Mouse (Mus musculus) stomach, postnatal 0 days (tissue): Measurements from ENCODE around the gene Cd44. TPM values are rescaled to one million over a fixed set of nuclear protein-coding genes. Genes with fewer than 3 reads are reported as not detected.
A peak's percentile ranks its signal among the peaks of the same experiment; 100 is the strongest.

Source experiments
- ATAC-seq: fragments of 200-750 bp; cut with Nextera tagmentation; 2 replicates; pipeline ENCODE4 v1.8.0; 2017; ENCODE audit not compliant: low FRiP score, low TSS enrichment
- DNase-seq: peaks from one replicate; pipeline ENCODE4 v3.0.0-alpha.2; 2016; ENCODE audit warnings: low spot score
- H3K27ac ChIP-seq: fragments of 300-500 bp; sonication (generic); replicated peaks from 2 replicates; pipeline ENCODE4 v1.5.1; 2014; ENCODE audit warnings: mild to moderate bottlenecking, control low read depth
- H3K27me3 ChIP-seq: fragments of 300-500 bp; sonication (generic); 2 replicates; pipeline ENCODE4 v1.6.1; 2014; ENCODE audit warnings: low read length; ENCODE audit not compliant: control insufficient read depth, insufficient read depth
- H3K36me3 ChIP-seq: fragments of 300-500 bp; sonication (generic); 2 replicates; pipeline ENCODE4 v1.6.1; 2014; ENCODE audit warnings: low read length, mixed read lengths; ENCODE audit not compliant: control insufficient read depth, insufficient read depth
- H3K4me1 ChIP-seq: fragments of 300-500 bp; sonication (generic); replicated peaks from 2 replicates; pipeline ENCODE4 v1.6.1; 2014; ENCODE audit warnings: antibody characterized with exemption; ENCODE audit not compliant: control insufficient read depth, insufficient read depth
- H3K4me2 ChIP-seq: fragments of 300-500 bp; sonication (generic); replicated peaks from 2 replicates; pipeline ENCODE4 v1.6.1; 2014; ENCODE audit warnings: low read depth, mild to moderate bottlenecking, control low read depth, moderate library complexity
- H3K4me3 ChIP-seq: fragments of 300-500 bp; sonication (generic); 2 replicates; pipeline ENCODE4 v1.5.1; 2014; ENCODE audit warnings: low read depth, low read length, control low read depth
- H3K9ac ChIP-seq: fragments of 300-500 bp; sonication (generic); 2 replicates; pipeline ENCODE4 v1.6.1; 2014; ENCODE audit warnings: mild to moderate bottlenecking, low read length, control low read depth, mixed read lengths
- H3K9me3 ChIP-seq: fragments of 300-500 bp; sonication (generic); 2 replicates; pipeline ENCODE4 v1.6.1; 2016; ENCODE audit warnings: low read length; ENCODE audit not compliant: control insufficient read depth
- CTCF ChIP-seq: IDR thresholded peaks from 2 replicates; pipeline ENCODE4 v1.5.1; 2016; ENCODE audit warnings: antibody characterized with exemption, low read depth, mild to moderate bottlenecking, moderate library complexity
- EP300 ChIP-seq: optimal IDR thresholded peaks from 2 replicates; pipeline ENCODE3; 2016; ENCODE audit warnings: antibody characterized with exemption
- WGBS: fragments of 180-500 bp; shearing (Covaris S2); extraction: QIAGEN DNeasy Blood & Tissue Kit; methylation state at CpG from one replicate; pipeline ENCODE4 v1.1.7; 2014; 5-methylcytosine and 5-hydroxymethylcytosine counted together
- polyA plus RNA-seq: library from polyadenylated mRNA; unstranded; fragments of >200 nt; fragmentation: Nextera tagmentation; extraction: Ambion mirVana; gene quantifications from 2 replicates; pipeline ENCODE4 v1.2.1, GENCODE M21; 2015

Cd44 gene
- polyA plus RNA-seq, 1 experiment from 2014 or later, result 27.5 TPM

GRCm38 (mm10) chr2:102825961-102826633, 75.4 kb downstream of the Cd44 start:
- no peak overlapping the region for H3K9ac ChIP-seq
- H3K27me3 ChIP-seq, result no peaks in the 10 kb centered on the region
- H3K4me3 ChIP-seq, result no peak overlapping the region
- TF ChIP-seq EP300 (peak; percentile 90), CTCF (no peak)
- H3K27ac ChIP-seq, result peak overlapping the region; percentile 75
- ATAC-seq, result peak; percentile 90
- no peak overlapping the region for H3K4me2 ChIP-seq
- WGBS, result 67% methylated on average over 9 of the region's 9 CpGs
- H3K36me3 ChIP-seq, result no peaks in the 10 kb centered on the region
- DNase-seq, result peak; percentile 55
- H3K9me3 ChIP-seq, result no peaks in the 10 kb centered on the region
- H3K4me1 ChIP-seq, result no peaks in the 10 kb centered on the region; the same call in 1 of the 2 replicates

- TF ChIP-seq CTCF (no peak), EP300 (no peak)
- Histone ChIP-seq H3K9me3 (no peaks in the 10 kb centered on the region), H3K27me3 (no peaks in the 10 kb centered on the region), H3K4me3 (no peak overlapping the region), H3K27ac (no peak overlapping the region), H3K9ac (no peak overlapping the region), H3K4me1 (no peaks in the 10 kb centered on the region), H3K4me2 (no peak overlapping the region), H3K36me3 (no peaks in the 10 kb centered on the region)
- 88% methylated on average over 6 of the region's 6 CpGs for WGBS
- DNase-seq (no peak), ATAC-seq (no peak)
Measured at GRCm38 (mm10) chr2:102822036-102822435, 79.4 kb downstream of the Cd44 start.

- no peak for TF ChIP-seq CTCF
- WGBS, result 65% methylated on average over 8 of the region's 8 CpGs
- no peak for DNase-seq
- H3K9ac ChIP-seq, result no peak overlapping the region
- no peaks in the 10 kb centered on the region for H3K9me3 ChIP-seq
- no peak overlapping the region; the same call in 1 of the 2 replicates for H3K27ac ChIP-seq
- H3K4me2 ChIP-seq, result no peak overlapping the region
- H3K27me3 ChIP-seq, result no peaks in the 10 kb centered on the region
- no peak for ATAC-seq
- H3K4me1 ChIP-seq, result no peaks in the 10 kb centered on the region
- no peaks in the 10 kb centered on the region for H3K36me3 ChIP-seq
- no peak overlapping the region for H3K4me3 ChIP-seq
Measured at GRCm38 (mm10) chr2:102820790-102821189, 80.7 kb downstream of the Cd44 start.

- Histone ChIP-seq H3K4me2 (no peak overlapping the region), H3K9ac (no peak overlapping the region), H3K27ac (no peak overlapping the region), H3K4me1 (no peaks in the 10 kb centered on the region), H3K27me3 (no peaks in the 10 kb centered on the region), H3K36me3 (no peaks in the 10 kb centered on the region), H3K4me3 (no peak overlapping the region), H3K9me3 (no peaks in the 10 kb centered on the region)
- 72% methylated on average over 5 of the region's 5 CpGs for WGBS
- TF ChIP-seq CTCF (no peak), EP300 (no peak)
- no peak for ATAC-seq
- DNase-seq, result no peak
Measured at GRCm38 (mm10) chr2:102820225-102820711, 81.2 kb downstream of the Cd44 start.

- no peaks in the 10 kb centered on the region for H3K27me3 ChIP-seq
- DNase-seq (no peak), ATAC-seq (peak; percentile 80)
- peak overlapping the region; percentile 20 for H3K27ac ChIP-seq
- H3K4me1 ChIP-seq, result no peaks in the 10 kb centered on the region
- no peaks in the 10 kb centered on the region for H3K36me3 ChIP-seq
- no peaks in the 10 kb centered on the region for H3K9me3 ChIP-seq
- TF ChIP-seq EP300 (no peak), CTCF (no peak)
- H3K9ac ChIP-seq, result no peak overlapping the region
- WGBS, result 18% methylated on average over 6 of the region's 6 CpGs
- H3K4me2 ChIP-seq, result no peak overlapping the region
- no peak overlapping the region for H3K4me3 ChIP-seq
Measured at GRCm38 (mm10) chr2:102815289-102815809, 86.1 kb downstream of the Cd44 start.

- no peaks in the 10 kb centered on the region for H3K36me3 ChIP-seq
- H3K27me3 ChIP-seq, result no peaks in the 10 kb centered on the region
- TF ChIP-seq EP300, result no peak
- TF ChIP-seq CTCF, result no peak
- DNase-seq, result no peak
- no peak overlapping the region for H3K4me2 ChIP-seq
- no peak overlapping the region for H3K9ac ChIP-seq
- ATAC-seq, result no peak
- H3K4me1 ChIP-seq, result no peaks in the 10 kb centered on the region
- H3K27ac ChIP-seq, result no peak overlapping the region
- WGBS, result 63% methylated on average over 4 of the region's 4 CpGs
- H3K4me3 ChIP-seq, result no peak overlapping the region
- no peaks in the 10 kb centered on the region for H3K9me3 ChIP-seq
Measured at GRCm38 (mm10) chr2:102812756-102813155, 88.7 kb downstream of the Cd44 start.
